Mouse (Mus musculus) layer of hippocampus, adult 9-11 months (tissue): ENCODE data around the gene F11r.

Source experiments
- DNase-seq: peaks from one replicate; pipeline ENCODE4 v3.0.0; 2022

The F11r gene

GRCm38 (mm10) chr1:171439072-171439471 lies 1.7 kb downstream of the F11r start:
- no peak for DNase-seq

- DNase-seq: no peak
Measured at GRCm38 (mm10) chr1:171440025-171440725, 2.8 kb downstream of the F11r start.

- no peak for DNase-seq
Measured at GRCm38 (mm10) chr1:171441466-171442412, 4.4 kb downstream of the F11r start.

GRCm38 (mm10) chr1:171442413-171442760 lies 5.1 kb downstream of the F11r start:
- DNase-seq: no peak

GRCm38 (mm10) chr1:171445050-171445449 lies 7.7 kb downstream of the F11r start:
- no peak for DNase-seq

- no peak for DNase-seq
Measured at GRCm38 (mm10) chr1:171446854-171447253, 9.5 kb downstream of the F11r start.

- no peak for DNase-seq
Measured at GRCm38 (mm10) chr1:171447692-171448091, 10.4 kb downstream of the F11r start.

GRCm38 (mm10) chr1:171450062-171450461 lies 12.7 kb downstream of the F11r start:
- no peak for DNase-seq

GRCm38 (mm10) chr1:171451001-171451400 lies 13.7 kb downstream of the F11r start:
- DNase-seq: peak; percentile 44

GRCm38 (mm10) chr1:171452522-171452921 lies 15.2 kb downstream of the F11r start:
- no peak for DNase-seq

- DNase-seq: no peak
Measured at GRCm38 (mm10) chr1:171452923-171453322, 15.6 kb downstream of the F11r start.

GRCm38 (mm10) chr1:171454926-171455325 lies 17.6 kb downstream of the F11r start:
- no peak for DNase-seq

- no peak for DNase-seq
Measured at GRCm38 (mm10) chr1:171457568-171457967, 20.2 kb downstream of the F11r start.

GRCm38 (mm10) chr1:171459791-171460190 lies 22.5 kb downstream of the F11r start:
- no peak for DNase-seq

- DNase-seq: no peak
Measured at GRCm38 (mm10) chr1:171460551-171461503, 23.5 kb downstream of the F11r start.

- no peak for DNase-seq
Measured at GRCm38 (mm10) chr1:171463133-171463532, 25.8 kb downstream of the F11r start.

- DNase-seq: no peak
Measured at GRCm38 (mm10) chr1:171465749-171466412, 28.5 kb downstream of the F11r start.

GRCm38 (mm10) chr1:171466565-171466964 lies 29.2 kb downstream of the F11r start:
- DNase-seq: no peak

- no peak for DNase-seq
Measured at GRCm38 (mm10) chr1:171469678-171470077, 32.3 kb downstream of the F11r start.

- no peak for DNase-seq
Measured at GRCm38 (mm10) chr1:171470371-171470871, 33.1 kb downstream of the F11r start.

- DNase-seq: no peak
Measured at GRCm38 (mm10) chr1:171470896-171471295, 33.6 kb downstream of the F11r start.

- DNase-seq: no peak
Measured at GRCm38 (mm10) chr1:171471452-171471851, 34.1 kb downstream of the F11r start.
